Mouse (Mus musculus): ENCODE data around the gene Vamp8.

Vamp8 gene

GRCm38 (mm10) chr6:72389941-72390771 lies at the start of gene Vamp8:
TSS of gene Vamp8 (minus strand) at chr6:72390703.
- peak; percentile 70 for DNase-seq (ENCODE audit: low read depth, low spot score)

GRCm38 (mm10) chr6:72439355-72440185 lies 49.1 kb upstream of the Vamp8 start, which contains the start of gene Mat2a:
TSS of gene Mat2a (minus strand) at chr6:72439558.
- peak; percentile 94 for DNase-seq (ENCODE audit: low read depth, low spot score)

GRCm38 (mm10) chr6:72438862-72439354 lies 48.4 kb upstream of the Vamp8 start:
- peak; percentile 92 for DNase-seq (ENCODE audit: low read depth, low spot score)

GRCm38 (mm10) chr6:72438226-72438625 lies 47.7 kb upstream of the Vamp8 start:
- DNase-seq (ENCODE audit: low read depth, low spot score) = no peak

GRCm38 (mm10) chr6:72432153-72432552 lies 41.6 kb upstream of the Vamp8 start:
- DNase-seq (ENCODE audit: low read depth, low spot score) = no peak

GRCm38 (mm10) chr6:72430989-72431921 lies 40.8 kb upstream of the Vamp8 start:
- DNase-seq (ENCODE audit: low read depth, low spot score) = no peak

GRCm38 (mm10) chr6:72429061-72429842 lies 38.7 kb upstream of the Vamp8 start:
- peak; percentile 64 for DNase-seq (ENCODE audit: low read depth, low spot score)

- peak; percentile 78 for DNase-seq (ENCODE audit: low read depth, low spot score)
Observed at GRCm38 (mm10) chr6:72428036-72428435, 37.5 kb upstream of the Vamp8 start.

GRCm38 (mm10) chr6:72425646-72426045 lies 35.1 kb upstream of the Vamp8 start:
- no peak for DNase-seq (ENCODE audit: low read depth, low spot score)

- no peak for DNase-seq (ENCODE audit: low read depth, low spot score)
Observed at GRCm38 (mm10) chr6:72420901-72421300, 30.4 kb upstream of the Vamp8 start.

- DNase-seq (ENCODE audit: low read depth, low spot score) = no peak
Observed at GRCm38 (mm10) chr6:72419806-72420205, 29.3 kb upstream of the Vamp8 start.

- DNase-seq (ENCODE audit: low read depth, low spot score) = no peak
Observed at GRCm38 (mm10) chr6:72418279-72418678, 27.8 kb upstream of the Vamp8 start.

GRCm38 (mm10) chr6:72415964-72416772 lies 25.7 kb upstream of the Vamp8 start:
- DNase-seq (ENCODE audit: low read depth, low spot score) = no peak

- DNase-seq (ENCODE audit: low read depth, low spot score) = no peak
Observed at GRCm38 (mm10) chr6:72415181-72415580, 24.7 kb upstream of the Vamp8 start.

- DNase-seq (ENCODE audit: low read depth, low spot score) = peak; percentile 96
Observed at GRCm38 (mm10) chr6:72414076-72414756, 23.7 kb upstream of the Vamp8 start, which contains the start of gene Ggcx. TSS of gene Ggcx (plus strand) at chr6:72414308.

- no peak for DNase-seq (ENCODE audit: low read depth, low spot score)
Observed at GRCm38 (mm10) chr6:72410518-72410917, 20.0 kb upstream of the Vamp8 start.

GRCm38 (mm10) chr6:72410003-72410402 lies 19.5 kb upstream of the Vamp8 start:
- DNase-seq (ENCODE audit: low read depth, low spot score) = no peak

- DNase-seq (ENCODE audit: low read depth, low spot score) = peak; percentile 70
Observed at GRCm38 (mm10) chr6:72409567-72409966, 19.1 kb upstream of the Vamp8 start.

- peak; percentile 90 for DNase-seq (ENCODE audit: low read depth, low spot score)
Observed at GRCm38 (mm10) chr6:72407119-72407518, 16.6 kb upstream of the Vamp8 start.
